Mouse (Mus musculus) midbrain, embryonic 14.5 days (tissue): ENCODE results near the gene Lmx1b. TPM values are rescaled to one million over a fixed set of nuclear protein-coding genes. Genes with fewer than 3 reads are reported as not detected.

Experiments
- ATAC-seq: fragments of 200-750 bp; cut with Nextera tagmentation; 2 replicates; pipeline ENCODE4 v1.8.0; 2017; ENCODE audit warnings: moderate number of reproducible peaks, moderate library complexity; ENCODE audit not compliant: low FRiP score, low TSS enrichment
- DNase-seq: peaks from one replicate; pipeline ENCODE4 v3.0.0-alpha.2; 2015
- H3K27ac ChIP-seq: fragments of 300-500 bp; sonication (generic); replicated peaks from 2 replicates; pipeline ENCODE4 v1.5.1; 2014; ENCODE audit warnings: mild to moderate bottlenecking, low read depth, low read length, moderate library complexity
- H3K27me3 ChIP-seq: fragments of 300-500 bp; sonication (generic); 2 replicates; pipeline ENCODE4 v1.6.1; 2014; ENCODE audit warnings: low read length, control low read depth, mixed read lengths; ENCODE audit not compliant: control insufficient read depth, insufficient read depth
- H3K36me3 ChIP-seq: fragments of 300-500 bp; sonication (generic); 2 replicates; pipeline ENCODE4 v1.6.1; 2014; ENCODE audit warnings: low read length, control low read depth; ENCODE audit not compliant: control insufficient read depth, insufficient read depth
- H3K4me1 ChIP-seq: fragments of 300-500 bp; sonication (generic); 2 replicates; pipeline ENCODE4 v1.6.1; 2014; ENCODE audit warnings: mild to moderate bottlenecking, antibody characterized with exemption, low read length, control low read depth; ENCODE audit not compliant: control insufficient read depth, insufficient read depth
- H3K4me2 ChIP-seq: fragments of 300-500 bp; sonication (generic); 2 replicates; pipeline ENCODE4 v1.6.1; 2014; ENCODE audit warnings: mild to moderate bottlenecking, low read length, moderate library complexity
- H3K4me3 ChIP-seq: fragments of 300-500 bp; sonication (generic); replicated peaks from 2 replicates; pipeline ENCODE4 v1.5.1; 2014; ENCODE audit warnings: low read depth, low read length
- H3K9ac ChIP-seq: fragments of 300-500 bp; sonication (generic); replicated peaks from 2 replicates; pipeline ENCODE4 v1.6.1; 2014; ENCODE audit warnings: mild to moderate bottlenecking, low read length, moderate library complexity
- H3K9me3 ChIP-seq: fragments of 300-500 bp; sonication (generic); 2 replicates; pipeline ENCODE4 v1.6.1; 2016; ENCODE audit warnings: low read length, control low read depth, mixed read lengths; ENCODE audit not compliant: control insufficient read depth
- WGBS: fragments of 180-500 bp; shearing (Covaris S2); extraction: QIAGEN DNeasy Blood & Tissue Kit; methylation state at CpG from one replicate; pipeline ENCODE4 v1.1.7; 2014; 5-methylcytosine and 5-hydroxymethylcytosine counted together
- polyA plus RNA-seq: library from polyadenylated mRNA; unstranded; fragments of >200 nt; fragmentation: Nextera tagmentation; extraction: Ambion mirVana; gene quantifications from 2 replicates; pipeline ENCODE4 v1.2.1, GENCODE M21; 2014

Lmx1b gene
- polyA plus RNA-seq, 1 experiment from 2014 or later: 1.7 TPM

DNA sequence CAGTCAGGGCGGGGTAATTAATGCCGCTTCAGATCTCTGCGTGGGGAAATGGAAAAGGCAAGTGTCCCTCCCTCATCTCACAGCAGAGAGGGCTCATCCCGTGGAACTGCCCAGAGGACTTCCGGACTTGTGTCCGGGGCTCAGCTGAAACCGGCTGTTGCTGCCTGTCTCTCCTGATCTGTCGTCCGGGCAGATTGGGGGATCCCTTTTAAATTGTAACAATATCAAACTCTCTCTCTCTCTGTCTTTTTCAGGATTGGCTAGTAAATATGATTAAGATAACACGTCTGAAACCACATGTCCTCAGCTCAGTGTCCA, 13.3 kb downstream of the Lmx1b start:
- Histone ChIP-seq H3K4me2 (no peak overlapping the region), H3K9ac (no peak overlapping the region), H3K4me1 (peaks cover 14% of the 10 kb centered on the region; the same call in 1 of the 2 replicates), H3K9me3 (no peaks in the 10 kb centered on the region), H3K4me3 (no peak overlapping the region), H3K36me3 (no peaks in the 10 kb centered on the region), H3K27me3 (peaks cover 93% of the 10 kb centered on the region), H3K27ac (no peak overlapping the region)
- ATAC-seq (no peak), DNase-seq (no peak)
- WGBS: 14% methylated on average over 10 of the region's 10 CpGs

DNA sequence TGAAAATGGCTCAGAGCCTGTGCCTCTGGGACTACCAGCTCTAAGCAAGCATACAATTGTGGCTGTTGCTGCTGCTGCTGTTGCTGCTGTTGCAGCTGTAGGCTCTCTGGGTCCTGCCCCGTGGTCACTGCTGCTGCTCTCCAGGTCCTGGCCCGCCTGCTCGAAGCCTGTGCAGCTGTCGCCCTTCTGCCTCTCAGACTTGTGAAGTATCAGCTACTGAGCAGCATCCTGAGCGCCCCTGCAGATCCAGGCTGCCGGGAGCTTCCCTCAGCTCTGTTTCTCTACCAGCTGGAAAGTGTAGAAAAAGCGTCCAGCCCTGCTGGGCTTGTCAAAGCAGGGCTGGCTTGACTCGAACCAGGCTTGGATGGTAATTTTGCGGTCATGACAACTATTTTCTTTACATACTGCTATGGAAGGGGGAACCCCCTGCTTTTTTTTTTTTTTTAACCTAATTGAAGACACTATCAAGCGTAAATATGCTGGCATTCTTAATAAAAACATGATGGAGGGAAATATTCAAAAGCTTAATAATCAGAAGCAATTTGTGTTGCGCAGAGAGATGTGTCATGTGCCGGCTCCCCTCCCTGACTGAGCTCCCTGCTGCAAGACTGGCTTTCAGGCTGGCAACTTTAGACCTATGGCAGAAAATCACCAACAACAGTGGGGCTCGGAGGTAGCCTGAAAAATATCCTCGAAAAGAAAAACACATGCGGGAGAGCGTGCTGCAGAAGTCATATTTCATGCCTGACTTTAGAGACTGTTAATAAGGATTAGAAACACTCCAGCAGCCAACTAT, 13.9 kb downstream of the Lmx1b start:
- Histone ChIP-seq H3K36me3 (no peaks in the 10 kb centered on the region), H3K4me3 (no peak overlapping the region), H3K9ac (no peak overlapping the region), H3K9me3 (no peaks in the 10 kb centered on the region), H3K27me3 (peaks cover 93% of the 10 kb centered on the region), H3K27ac (no peak overlapping the region), H3K4me1 (peaks cover 12% of the 10 kb centered on the region; the same call in 1 of the 2 replicates), H3K4me2 (no peak overlapping the region)
- ATAC-seq: no peak
- DNase-seq: no peak
- WGBS: 21% methylated on average over 16 of the region's 16 CpGs

DNA sequence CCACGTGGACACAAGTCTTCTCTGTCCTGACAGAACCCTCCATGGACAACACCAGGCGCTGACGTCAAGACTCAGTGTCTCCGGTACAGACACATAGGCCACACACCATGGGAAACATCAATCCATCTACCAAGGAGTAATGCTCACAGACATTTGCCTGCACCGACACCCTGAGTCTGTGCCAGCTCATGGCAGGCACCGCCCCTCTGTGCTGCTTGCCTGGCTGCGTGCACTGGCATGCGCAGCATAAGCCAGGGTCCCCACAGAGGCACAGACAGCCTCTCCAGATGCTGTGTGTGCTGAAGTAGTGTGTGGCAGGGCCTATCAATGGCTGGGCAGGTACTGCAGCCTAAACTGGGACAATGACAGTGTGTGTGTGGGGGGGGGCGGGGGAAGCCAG, 22.6 kb downstream of the Lmx1b start:
- H3K4me1 ChIP-seq: peaks cover 32% of the 10 kb centered on the region
- H3K4me2 ChIP-seq: no peak overlapping the region; the same call in 1 of the 2 replicates
- H3K27ac ChIP-seq: peak overlapping the region; percentile 37; the same call in 1 of the 2 replicates
- DNase-seq: peak; percentile 68
- WGBS: 64% methylated on average over 9 of the region's 9 CpGs
- no peaks in the 10 kb centered on the region for H3K36me3 ChIP-seq
- no peak overlapping the region for H3K4me3 ChIP-seq
- no peak for ATAC-seq
- no peaks in the 10 kb centered on the region for H3K9me3 ChIP-seq
- peaks cover 61% of the 10 kb centered on the region for H3K27me3 ChIP-seq
- H3K9ac ChIP-seq: no peak overlapping the region

DNA sequence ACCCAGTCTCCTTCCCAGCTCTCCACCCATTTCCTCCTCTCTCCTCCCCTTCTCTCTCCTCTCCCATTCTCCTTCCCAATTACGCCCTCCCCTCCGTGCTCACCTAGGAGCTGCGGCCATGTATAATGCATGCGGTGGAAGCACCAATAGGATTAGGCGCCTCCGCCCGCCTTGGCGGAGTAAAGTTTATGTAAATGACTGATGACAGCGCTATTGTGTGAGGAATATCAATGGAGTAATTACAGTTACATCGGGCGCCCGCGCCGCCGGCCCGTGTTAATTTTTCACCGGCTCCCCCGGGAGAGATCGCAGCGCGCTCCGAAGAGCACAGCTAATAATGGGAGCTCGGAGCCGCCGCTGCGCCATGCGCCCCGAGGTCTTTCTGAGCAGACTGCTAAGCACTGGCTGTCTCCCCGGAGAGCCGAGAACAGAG, 23.9 kb downstream of the Lmx1b start:
- peak overlapping the region; percentile 73 for H3K4me2 ChIP-seq
- peaks cover 57% of the 10 kb centered on the region for H3K27me3 ChIP-seq
- H3K36me3 ChIP-seq: no peaks in the 10 kb centered on the region
- H3K4me3 ChIP-seq: peak overlapping the region; percentile 36
- peaks cover 32% of the 10 kb centered on the region for H3K4me1 ChIP-seq
- DNase-seq: peak; percentile 93
- WGBS: under 1% methylated on average over 30 of the region's 30 CpGs
- peak overlapping the region; percentile 61 for H3K9ac ChIP-seq
- peak; percentile 88 for ATAC-seq
- H3K9me3 ChIP-seq: no peaks in the 10 kb centered on the region
- H3K27ac ChIP-seq: peak overlapping the region; percentile 94

DNA sequence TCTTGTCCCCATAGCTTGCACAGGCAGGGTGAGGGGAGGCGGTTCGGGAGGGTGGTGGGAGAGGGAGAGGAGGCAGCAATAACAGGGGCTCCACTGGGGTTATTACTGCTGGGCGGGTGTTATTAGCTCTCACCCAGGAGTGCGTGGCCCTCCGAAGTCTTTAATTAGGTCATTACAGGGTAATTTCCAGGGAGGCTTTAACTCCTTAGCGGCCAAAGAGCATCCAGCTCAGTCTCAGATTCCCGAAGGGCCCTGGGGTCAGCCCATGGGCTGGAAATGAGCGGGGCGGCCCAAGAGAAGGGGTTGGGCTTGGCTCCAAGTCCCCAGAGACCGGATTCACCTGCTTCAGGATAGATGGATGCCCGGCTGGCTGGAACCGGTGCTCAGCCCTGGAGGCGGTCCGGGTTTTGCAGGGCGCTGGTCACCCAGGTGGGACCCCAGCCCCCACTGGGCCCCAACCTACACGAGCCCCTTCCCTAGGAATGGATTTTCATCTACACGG, 24.4 kb downstream of the Lmx1b start:
- Histone ChIP-seq H3K9ac (peak overlapping the region; percentile 61), H3K4me1 (peaks cover 32% of the 10 kb centered on the region), H3K4me3 (peak overlapping the region; percentile 36), H3K27me3 (peaks cover 55% of the 10 kb centered on the region), H3K9me3 (no peaks in the 10 kb centered on the region), H3K36me3 (no peaks in the 10 kb centered on the region), H3K27ac (peak overlapping the region; percentile 94), H3K4me2 (peak overlapping the region; percentile 73)
- WGBS: 4% methylated on average over 17 of the region's 17 CpGs
- DNase-seq (peak; percentile 79), ATAC-seq (peak; percentile 63)

DNA sequence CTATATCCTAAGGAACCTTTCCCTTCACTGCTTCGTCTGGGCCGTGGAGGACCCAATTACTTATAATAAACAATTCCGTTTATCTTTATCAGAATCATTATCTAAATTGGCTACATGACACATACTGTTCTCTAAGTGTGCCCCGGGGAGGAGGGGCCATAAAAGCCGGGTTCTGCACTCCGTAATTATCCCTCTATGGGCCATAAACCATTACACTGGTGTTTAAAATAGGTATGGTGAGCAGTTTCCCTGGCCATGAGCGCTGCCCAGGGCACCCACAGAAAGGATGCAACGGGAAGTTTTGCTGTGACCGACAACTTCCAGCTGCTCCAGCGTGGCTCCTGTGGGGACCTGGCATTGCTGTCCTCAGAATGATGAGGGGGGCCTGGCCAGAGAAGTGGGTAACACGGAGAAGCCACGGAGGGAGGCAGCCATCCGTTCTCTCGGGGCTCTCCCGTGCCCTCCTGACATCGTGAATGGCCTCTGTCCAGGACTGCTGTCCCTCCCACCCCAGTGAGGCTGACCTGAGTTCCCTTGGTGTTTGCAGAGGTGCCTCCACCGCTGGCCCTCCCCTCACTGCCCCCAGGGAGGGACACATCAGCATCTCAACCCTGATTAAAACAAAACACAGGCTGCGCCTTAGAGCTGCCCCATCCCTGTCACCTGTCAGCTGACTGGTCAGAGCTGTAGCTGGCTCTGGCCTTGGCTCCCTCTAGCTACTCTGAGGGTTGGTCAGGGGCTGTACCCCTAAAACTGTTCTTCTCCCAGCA, 34.6 kb downstream of the Lmx1b start:
- H3K4me1 ChIP-seq: peaks cover 26% of the 10 kb centered on the region
- H3K27ac ChIP-seq: no peak overlapping the region
- no peak overlapping the region for H3K4me3 ChIP-seq
- no peak overlapping the region for H3K4me2 ChIP-seq
- ATAC-seq: no peak
- no peaks in the 10 kb centered on the region for H3K36me3 ChIP-seq
- peaks cover 20% of the 10 kb centered on the region for H3K27me3 ChIP-seq
- no peak overlapping the region for H3K9ac ChIP-seq
- DNase-seq: no peak
- 18% methylated on average over 18 of the region's 18 CpGs for WGBS
- H3K9me3 ChIP-seq: no peaks in the 10 kb centered on the region

DNA sequence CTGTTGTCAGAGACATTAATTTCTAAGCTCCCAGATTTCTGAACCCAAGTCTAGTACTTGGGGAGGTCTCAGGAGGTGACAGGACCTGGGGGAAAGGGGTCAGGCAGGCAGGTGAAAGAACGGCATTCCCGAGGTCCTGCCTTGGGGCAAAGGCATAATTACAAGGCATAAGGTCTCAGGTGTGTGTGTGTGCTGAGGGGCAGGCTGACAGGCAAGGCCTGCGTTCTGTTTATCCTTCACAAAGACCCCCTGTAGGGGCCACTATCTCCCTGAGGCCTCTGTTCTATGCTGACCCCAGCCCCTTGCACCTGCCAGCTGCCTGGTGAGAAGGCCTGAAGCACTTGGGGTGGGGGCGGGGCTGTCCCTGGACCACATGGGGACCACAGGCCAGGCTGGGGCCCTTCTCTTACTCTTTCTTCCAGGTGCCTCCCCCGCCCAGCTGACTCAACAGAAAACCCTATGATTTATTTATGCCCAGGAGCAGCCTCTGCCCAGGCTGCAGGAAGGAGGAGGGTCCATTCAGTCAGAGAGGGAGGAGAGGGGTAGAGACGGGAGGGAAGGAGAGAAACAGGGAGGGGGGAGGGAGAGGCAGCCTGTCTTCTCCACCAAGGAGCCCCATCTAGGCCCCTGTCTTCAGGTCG, 35.3 kb downstream of the Lmx1b start:
- ATAC-seq: 0 out of 2 replicates have a peak, but pooled peaks have one; percentile 43
- WGBS: 16% methylated on average over 7 of the region's 7 CpGs
- Histone ChIP-seq H3K9ac (no peak overlapping the region), H3K4me3 (no peak overlapping the region), H3K4me1 (peaks cover 26% of the 10 kb centered on the region), H3K27ac (no peak overlapping the region), H3K27me3 (peaks cover 18% of the 10 kb centered on the region), H3K36me3 (no peaks in the 10 kb centered on the region), H3K9me3 (no peaks in the 10 kb centered on the region), H3K4me2 (no peak overlapping the region)
- no peak for DNase-seq

DNA sequence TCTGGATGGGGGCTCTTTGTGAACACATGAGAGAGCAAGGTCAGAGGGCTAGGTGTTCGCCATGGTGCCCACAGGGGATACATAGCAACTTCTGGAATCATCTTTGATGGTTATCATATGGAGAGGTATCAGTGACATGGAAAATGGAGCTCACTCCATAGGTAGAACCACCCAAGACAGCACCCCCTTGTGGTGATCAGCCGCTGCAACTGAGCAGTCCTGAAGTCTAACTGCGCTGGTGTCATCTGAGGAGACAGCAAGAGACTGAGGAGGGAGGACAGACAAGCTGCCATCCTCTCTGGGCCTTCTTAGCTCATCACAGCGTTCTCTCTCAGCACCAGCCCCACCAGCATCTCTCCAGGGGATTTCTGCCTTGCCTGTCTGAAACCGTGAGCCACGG, 39.8 kb downstream of the Lmx1b start:
- DNase-seq (no peak), ATAC-seq (no peak)
- Histone ChIP-seq H3K4me3 (no peak overlapping the region), H3K36me3 (no peaks in the 10 kb centered on the region), H3K27me3 (peaks cover 27% of the 10 kb centered on the region), H3K4me1 (peaks cover 21% of the 10 kb centered on the region), H3K27ac (no peak overlapping the region), H3K9me3 (no peaks in the 10 kb centered on the region), H3K9ac (no peak overlapping the region), H3K4me2 (no peak overlapping the region)
- 43% methylated on average over 6 of the region's 6 CpGs for WGBS
